Mouse (Mus musculus) cortical plate, adult 2 months (tissue): ENCODE results near the gene Mrpl34.
A peak's percentile ranks its signal among the peaks of the same experiment; 100 is the strongest.

ENCODE experiments used
- CTCF ChIP-seq: fragments of 200-500 bp; IDR thresholded peaks from 2 replicates; pipeline ENCODE4 v1.5.1; 2011; ENCODE audit warnings: mild to moderate bottlenecking, control low read depth, low read length; ENCODE audit not compliant: insufficient read depth; ENCODE audit errors: extremely low read depth
- POLR2A ChIP-seq: fragments of 200-500 bp; IDR thresholded peaks from 2 replicates; pipeline ENCODE4 v1.6.1; 2011; ENCODE audit warnings: mild to moderate bottlenecking, low read length, control low read depth; ENCODE audit not compliant: insufficient read depth; ENCODE audit errors: extremely low read depth

DNA sequence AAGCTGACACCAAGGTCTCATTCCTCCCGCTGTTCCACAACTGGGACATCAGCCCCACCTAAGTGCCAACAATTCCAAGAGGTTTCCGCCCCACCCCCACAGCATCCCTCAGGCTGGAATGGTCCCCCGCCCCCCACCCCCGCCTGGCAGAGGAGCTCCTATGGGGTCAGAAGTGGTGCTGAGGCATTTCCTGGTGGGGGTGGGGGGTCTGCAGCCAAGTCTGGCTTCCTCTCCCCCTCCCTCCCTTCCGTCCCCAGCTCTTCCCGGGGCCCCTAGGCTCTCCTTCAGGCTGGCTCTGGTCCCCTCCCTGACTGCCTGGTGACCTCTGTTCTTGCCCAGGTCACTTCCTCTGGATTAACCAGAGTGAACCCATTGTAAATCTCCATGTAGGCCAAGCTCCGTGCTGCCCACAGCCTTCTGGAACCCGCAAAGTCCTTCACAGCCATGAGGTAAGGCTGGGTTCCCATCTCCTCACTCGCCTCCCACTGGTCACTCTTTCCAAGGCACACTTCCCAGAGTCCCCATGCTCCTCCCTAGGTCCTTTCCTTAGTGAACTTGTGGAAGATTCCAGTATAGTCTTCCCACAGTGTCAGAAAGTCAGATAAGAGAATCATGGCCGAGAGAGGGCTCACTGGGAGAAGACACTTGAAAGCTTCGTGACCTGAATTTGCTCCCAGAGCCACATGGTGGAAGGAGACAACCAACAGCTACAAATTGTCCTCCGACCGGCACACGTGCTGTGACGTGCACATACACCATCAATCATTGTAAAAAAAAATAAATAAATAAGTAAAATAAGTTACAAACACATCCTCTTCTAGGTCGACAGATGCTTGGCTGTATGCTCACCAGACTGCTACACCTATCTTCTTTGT, 34.3 kb downstream of the Mrpl34 start:
- TF ChIP-seq POLR2A = 0 out of 2 replicates have a peak, but pooled peaks have one; percentile 17
- no peak for TF ChIP-seq CTCF
